Comparison of ENCODE assay signal across 31 mouse cellular contexts in genomic region chr13:3818012-3818739, GRCm38 (mm10). TPM values are rescaled to one million over a fixed set of nuclear protein-coding genes. Genes with fewer than 3 reads are reported as not detected.
A peak's percentile ranks its signal among the peaks of the same experiment; 100 is the strongest.
DNase-seq lines count a peak whose midpoint lies in the region; ATAC-seq and TF ChIP-seq lines count a peak whose summit lies in the region.
"Had no signal": no experiment of that assay in that cellular context is flagged by ENCODE, and none has a peak within 500 bp of the region (broad histone marks: within the 10 kb centered on the region; RNA-seq: fewer than 3 reads in every experiment).

No protein-coding gene starts in this region.

- peak; percentile 87 for ATAC-seq in intestine, embryonic 16.5 days
- ATAC-seq in stomach, postnatal 0 days (ENCODE audit: low FRiP score, low TSS enrichment): peak; percentile 47; the same call in 1 of the 2 replicates
- ATAC-seq: forebrain, embryonic 16.5 days; hindbrain, postnatal 0 days; midbrain, embryonic 15.5 days had no signal

- H3K4me3 ChIP-seq in heart, embryonic 10.5 days: no peak overlapping the region
- H3K4me3 ChIP-seq in intestine, embryonic 16.5 days (ENCODE audit: low read length): no peak overlapping the region
- H3K4me3 ChIP-seq in stomach, postnatal 0 days (ENCODE audit: low read depth, low read length): no peak overlapping the region
- H3K4me3 ChIP-seq: erythroblast, embryonic 14.5 days; heart, embryonic 15.5 days; hindbrain, embryonic 12.5 days; kidney, embryonic 15.5 days; limb, embryonic 13.5 days; midbrain, embryonic 10.5 days; midbrain, embryonic 15.5 days had no signal

- H3K9me3 ChIP-seq in heart, embryonic 10.5 days: no peaks in the 10 kb centered on the region
- no peaks in the 10 kb centered on the region for H3K9me3 ChIP-seq in intestine, embryonic 16.5 days (ENCODE audit: control insufficient read depth, low read length)
- H3K9me3 ChIP-seq in stomach, postnatal 0 days (ENCODE audit: control insufficient read depth, low read length): no peaks in the 10 kb centered on the region
- H3K9me3 ChIP-seq: heart, embryonic 15.5 days; hindbrain, embryonic 12.5 days; kidney, embryonic 15.5 days; limb, embryonic 13.5 days; midbrain, embryonic 10.5 days; midbrain, embryonic 15.5 days had no signal

- TF ChIP-seq EP300 in stomach, postnatal 0 days (optimal IDR thresholded peaks at IDR 0.05): no peak

- no peak for TF ChIP-seq CTCF in stomach, postnatal 0 days (IDR thresholded peaks at IDR 0.05; ENCODE audit: low read depth)

- no peak overlapping the region for H3K9ac ChIP-seq in intestine, embryonic 16.5 days (ENCODE audit: low read depth, low read length)
- no peak overlapping the region for H3K9ac ChIP-seq in stomach, postnatal 0 days (ENCODE audit: low read length)
- H3K9ac ChIP-seq: heart, embryonic 15.5 days; hindbrain, embryonic 12.5 days; kidney, embryonic 15.5 days; limb, embryonic 13.5 days; midbrain, embryonic 15.5 days had no signal

- H3K4me1 ChIP-seq in heart, embryonic 10.5 days: no peaks in the 10 kb centered on the region
- no peaks in the 10 kb centered on the region; the same call in 1 of the 2 replicates for H3K4me1 ChIP-seq in intestine, embryonic 16.5 days (ENCODE audit: control insufficient read depth, insufficient read depth, low read length)
- no peaks in the 10 kb centered on the region for H3K4me1 ChIP-seq in stomach, postnatal 0 days (replicated peaks; ENCODE audit: control insufficient read depth, insufficient read depth)
- H3K4me1 ChIP-seq: heart, embryonic 15.5 days; hindbrain, embryonic 12.5 days; kidney, embryonic 15.5 days; limb, embryonic 13.5 days; midbrain, embryonic 10.5 days; midbrain, embryonic 15.5 days had no signal

- no peaks in the 10 kb centered on the region for H3K27me3 ChIP-seq in heart, embryonic 10.5 days (ENCODE audit: insufficient read depth, poor library complexity, severe bottlenecking)
- no peaks in the 10 kb centered on the region for H3K27me3 ChIP-seq in intestine, embryonic 16.5 days (replicated peaks; ENCODE audit: control insufficient read depth, insufficient read depth, low read length)
- H3K27me3 ChIP-seq in stomach, postnatal 0 days (ENCODE audit: control insufficient read depth, insufficient read depth, low read length): no peaks in the 10 kb centered on the region
- H3K27me3 ChIP-seq: heart, embryonic 15.5 days; hindbrain, embryonic 12.5 days; kidney, embryonic 15.5 days; limb, embryonic 13.5 days; midbrain, embryonic 15.5 days had no signal

- H3K4me2 ChIP-seq in intestine, embryonic 16.5 days (ENCODE audit: low read depth, low read length): no peak overlapping the region
- no peak overlapping the region for H3K4me2 ChIP-seq in stomach, postnatal 0 days (replicated peaks; ENCODE audit: low read depth)
- H3K4me2 ChIP-seq: heart, embryonic 15.5 days; hindbrain, embryonic 12.5 days; kidney, embryonic 15.5 days; limb, embryonic 13.5 days; liver, embryonic 11.5 days; midbrain, embryonic 15.5 days had no signal

- DNase-seq in heart, adult 11 months: peak; percentile 44
- no peak for DNase-seq in heart, embryonic 10.5 days (ENCODE audit: low spot score)
- DNase-seq in testis, postnatal 10 days (ENCODE audit: low spot score): peak; percentile 3
- no peak for DNase-seq in testis, postnatal 14 days (ENCODE audit: low spot score)
- no peak for DNase-seq in stomach, postnatal 0 days (ENCODE audit: low spot score)
- DNase-seq in right cerebral cortex, postnatal 25 days: no peak
- no peak for DNase-seq in thymus, postnatal 0 days (ENCODE audit: low spot score)
- DNase-seq: adrenal gland, postnatal 14 days; cerebellum, adult 11-12 months; cerebellum, postnatal 10 days; kidney, adult 18-20 months; kidney, postnatal 25 days; lung, adult 18-20 months; right cerebral cortex, adult 18-20 months; thymus, postnatal 36 days had no signal

- H3K36me3 ChIP-seq in heart, embryonic 10.5 days: no peaks in the 10 kb centered on the region
- no peaks in the 10 kb centered on the region for H3K36me3 ChIP-seq in intestine, embryonic 16.5 days (ENCODE audit: control insufficient read depth, insufficient read depth, low read length)
- H3K36me3 ChIP-seq in stomach, postnatal 0 days (ENCODE audit: control insufficient read depth, insufficient read depth, low read length): no peaks in the 10 kb centered on the region
- H3K36me3 ChIP-seq: heart, embryonic 15.5 days; hindbrain, embryonic 12.5 days; kidney, embryonic 15.5 days; limb, embryonic 13.5 days; midbrain, embryonic 10.5 days; midbrain, embryonic 15.5 days had no signal

- no peak overlapping the region for H3K27ac ChIP-seq in heart, embryonic 10.5 days
- no peak overlapping the region for H3K27ac ChIP-seq in intestine, embryonic 16.5 days (ENCODE audit: low read length)
- H3K27ac ChIP-seq in stomach, postnatal 0 days (replicated peaks): no peak overlapping the region
- H3K27ac ChIP-seq: heart, embryonic 15.5 days; hindbrain, embryonic 12.5 days; hindbrain, postnatal 0 days; kidney, embryonic 15.5 days; limb, embryonic 13.5 days; macrophage; midbrain, embryonic 10.5 days; midbrain, embryonic 15.5 days had no signal

- WGBS in heart, embryonic 10.5 days: 60% methylated on average over 5 of the region's 5 CpGs
- WGBS in intestine, embryonic 16.5 days: 61% methylated on average over 5 of the region's 5 CpGs
- WGBS in stomach, postnatal 0 days: 53% methylated on average over 5 of the region's 5 CpGs

RNA-seq across cellular contexts. Expression of gene Calml3, which starts 14.1 kb away (rescaled TPM):
- polyA plus RNA-seq in heart, embryonic 10.5 days (2016; fragmentation: Nextera tagmentation; extraction: Ambion mirVana): not detected in 2 replicates
- polyA plus RNA-seq in intestine, embryonic 16.5 days (2015; fragmentation: Nextera tagmentation; extraction: Ambion mirVana): not detected in 2 replicates
- polyA plus RNA-seq in stomach, postnatal 0 days (2015; fragmentation: Nextera tagmentation; extraction: Ambion mirVana): 40.0 and 44.6 TPM in 2 replicates
- 0.35 and 1.2 TPM in 2 replicates for polyA plus RNA-seq in thymus, postnatal 0 days (2015; fragmentation: Nextera tagmentation; extraction: Ambion mirVana)
- polyA plus RNA-seq: cortical plate, adult 2 months; erythroblast, embryonic 14.5 days; forebrain, embryonic 11.5 days; forebrain, embryonic 16.5 days; heart, embryonic 15.5 days; hindbrain, embryonic 12.5 days; hindbrain, postnatal 0 days; macrophage; midbrain, embryonic 10.5 days; midbrain, embryonic 15.5 days; neural tube, embryonic 11.5 days had no signal

RNA-seq across cellular contexts. Expression of gene Calm4, which starts 19.4 kb away (rescaled TPM):
- polyA plus RNA-seq in heart, embryonic 10.5 days (2016; fragmentation: Nextera tagmentation; extraction: Ambion mirVana): not detected in 2 replicates
- polyA plus RNA-seq in intestine, embryonic 16.5 days (2015; fragmentation: Nextera tagmentation; extraction: Ambion mirVana): 0.39 TPM in 1 of 2 replicates, not detected in the other
- 280 and 324 TPM in 2 replicates for polyA plus RNA-seq in stomach, postnatal 0 days (2015; fragmentation: Nextera tagmentation; extraction: Ambion mirVana)
- polyA plus RNA-seq in thymus, postnatal 0 days (2015; fragmentation: Nextera tagmentation; extraction: Ambion mirVana): 1.4 and 1.9 TPM in 2 replicates
- polyA plus RNA-seq: cortical plate, adult 2 months; erythroblast, embryonic 14.5 days; forebrain, embryonic 11.5 days; forebrain, embryonic 16.5 days; hindbrain, embryonic 12.5 days; limb, embryonic 13.5 days; liver, embryonic 11.5 days; macrophage; midbrain, embryonic 10.5 days; midbrain, embryonic 15.5 days; neural tube, embryonic 11.5 days had no signal

RNA-seq across cellular contexts. Expression of gene Calm5, which starts 35.8 kb away (rescaled TPM):
- polyA plus RNA-seq in heart, embryonic 10.5 days (2016; fragmentation: Nextera tagmentation; extraction: Ambion mirVana): not detected in 2 replicates
- polyA plus RNA-seq in intestine, embryonic 16.5 days (2015; fragmentation: Nextera tagmentation; extraction: Ambion mirVana): not detected in 2 replicates
- polyA plus RNA-seq in stomach, postnatal 0 days (2015; fragmentation: Nextera tagmentation; extraction: Ambion mirVana): 0.18 TPM in 1 of 2 replicates, not detected in the other
- polyA plus RNA-seq in thymus, postnatal 0 days (2015; fragmentation: Nextera tagmentation; extraction: Ambion mirVana): 0.39 TPM in 1 of 2 replicates, not detected in the other
- polyA plus RNA-seq: cortical plate, adult 2 months; erythroblast, embryonic 14.5 days; forebrain, embryonic 11.5 days; forebrain, embryonic 16.5 days; heart, embryonic 15.5 days; hindbrain, embryonic 12.5 days; hindbrain, postnatal 0 days; kidney, embryonic 15.5 days; limb, embryonic 13.5 days; liver, embryonic 11.5 days; macrophage; midbrain, embryonic 10.5 days; midbrain, embryonic 15.5 days; neural tube, embryonic 11.5 days; testis, adult 2 months had no signal

Comparison
In these comparisons a context has a peak if more than half of its experiments do, and no peak if none do; other contexts are left out.
1. DNase-seq: peak in heart, adult 11 months (single experiment) and testis, postnatal 10 days (single experiment); none in heart, embryonic 10.5 days (single experiment), testis, postnatal 14 days (single experiment), stomach, postnatal 0 days (single experiment), right cerebral cortex, postnatal 25 days (single experiment) and thymus, postnatal 0 days (single experiment).
2. RNA of gene Calml3, which starts 14.1 kb away (polyA plus RNA-seq): 40.0 to 44.6 TPM in stomach, postnatal 0 days; 0.35 to 1.2 TPM in thymus, postnatal 0 days, not detected in heart, embryonic 10.5 days and not detected in intestine, embryonic 16.5 days; every median in the first group is over 10 times any median in the second.
3. RNA of gene Calm4, which starts 19.4 kb away (polyA plus RNA-seq): 280 to 324 TPM in stomach, postnatal 0 days; 1.4 to 1.9 TPM in thymus, postnatal 0 days, 0.39 TPM in intestine, embryonic 16.5 days and not detected in heart, embryonic 10.5 days; every median in the first group is over 10 times any median in the second.